Mouse (Mus musculus) hindbrain, embryonic 12.5 days (tissue): ENCODE measurements around the gene Tbcd. TPM values are rescaled to one million over a fixed set of nuclear protein-coding genes. Genes with fewer than 3 reads are reported as not detected.

ENCODE experiments used
- ATAC-seq: fragments of 200-750 bp; cut with Nextera tagmentation; 2 replicates; pipeline ENCODE4 v1.8.0; 2017; ENCODE audit warnings: moderate TSS enrichment; ENCODE audit not compliant: low FRiP score
- H3K27ac ChIP-seq: fragments of 300-500 bp; sonication (generic); 2 replicates; pipeline ENCODE4 v1.5.1; 2016; ENCODE audit warnings: mild to moderate bottlenecking
- H3K27me3 ChIP-seq: fragments of 300-500 bp; sonication (generic); 2 replicates; pipeline ENCODE4 v1.6.1; 2016; ENCODE audit warnings: mild to moderate bottlenecking
- H3K36me3 ChIP-seq: fragments of 300-500 bp; sonication (generic); 2 replicates; pipeline ENCODE4 v1.6.1; 2016; ENCODE audit warnings: mild to moderate bottlenecking
- H3K4me1 ChIP-seq: fragments of 300-500 bp; sonication (generic); 2 replicates; pipeline ENCODE4 v1.6.1; 2016
- H3K4me2 ChIP-seq: fragments of 300-500 bp; sonication (generic); replicated peaks from 2 replicates; pipeline ENCODE4 v1.6.1; 2016; ENCODE audit warnings: mild to moderate bottlenecking
- H3K4me3 ChIP-seq: fragments of 300-500 bp; sonication (generic); 2 replicates; pipeline ENCODE4 v1.5.1; 2016; ENCODE audit warnings: mild to moderate bottlenecking
- H3K9ac ChIP-seq: fragments of 300-500 bp; sonication (generic); 2 replicates; pipeline ENCODE4 v1.6.1; 2016; ENCODE audit warnings: mild to moderate bottlenecking, moderate library complexity
- H3K9me3 ChIP-seq: fragments of 300-500 bp; sonication (generic); replicated peaks from 2 replicates; pipeline ENCODE4 v1.6.1; 2016; ENCODE audit warnings: mild to moderate bottlenecking
- WGBS: fragments of 180-500 bp; shearing (Covaris S2); methylation state at CpG from one replicate; pipeline ENCODE4 v1.1.7; 2016; 5-methylcytosine and 5-hydroxymethylcytosine counted together
- polyA plus RNA-seq: library from polyadenylated mRNA; unstranded; fragments of >200 nt; fragmentation: Nextera tagmentation; extraction: Ambion mirVana; gene quantifications from 2 replicates; pipeline ENCODE4 v1.2.1, GENCODE M21; 2016

The Tbcd gene
- polyA plus RNA-seq, 1 experiment from 2014 or later, result 61.6 TPM

DNA sequence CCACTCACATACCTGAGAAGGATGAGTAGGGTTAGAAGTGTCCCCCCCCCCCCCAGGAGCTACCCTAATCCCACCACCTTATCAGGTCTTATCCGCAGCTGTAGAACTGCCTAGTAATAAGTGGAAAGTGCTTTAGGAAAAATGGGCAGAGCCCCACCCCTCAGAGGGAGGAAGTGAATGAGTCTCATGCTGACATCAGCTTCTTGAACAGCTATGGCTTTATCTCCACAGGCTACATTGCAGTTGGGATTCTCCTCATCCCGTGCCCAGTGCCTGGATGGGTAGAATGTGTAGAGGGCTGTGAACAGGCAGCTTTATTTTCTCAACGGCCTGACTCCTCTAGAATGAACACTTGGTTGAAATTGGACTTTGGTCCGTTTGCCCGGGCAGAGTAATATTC, 95.5 kb downstream of the Tbcd start:
- peaks cover 25% of the 10 kb centered on the region for H3K4me1 ChIP-seq
- H3K27ac ChIP-seq, result no peak overlapping the region
- H3K4me2 ChIP-seq, result no peak overlapping the region
- H3K27me3 ChIP-seq, result no peaks in the 10 kb centered on the region
- no peak for ATAC-seq
- no peak overlapping the region for H3K4me3 ChIP-seq
- H3K9ac ChIP-seq, result no peak overlapping the region
- 0 out of 2 replicates have a peak, but pooled peaks cover 8% of the 10 kb centered on the region for H3K36me3 ChIP-seq
- 92% methylated on average over 5 of the region's 5 CpGs for WGBS
- no peaks in the 10 kb centered on the region for H3K9me3 ChIP-seq

DNA sequence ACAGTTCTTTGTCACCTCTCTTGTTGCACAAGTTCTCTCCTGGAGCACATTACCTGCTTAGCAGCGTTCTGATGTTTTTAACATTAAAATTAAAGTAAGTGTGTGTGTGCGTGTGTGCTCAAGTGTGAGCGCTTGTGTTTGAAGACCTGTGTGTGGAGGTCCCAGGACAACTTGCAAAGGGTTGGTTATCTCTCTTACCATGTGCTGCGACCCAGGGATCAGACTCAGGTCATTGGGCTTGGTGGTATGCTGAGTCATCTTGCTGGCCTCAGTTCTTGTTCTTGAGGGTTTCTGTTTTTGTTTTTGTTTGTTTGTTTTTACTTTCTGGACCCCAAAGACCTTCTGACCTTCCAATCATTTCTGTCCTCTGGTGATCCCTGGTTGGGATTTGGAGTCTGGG, 96.2 kb downstream of the Tbcd start:
- 95% methylated on average over 4 of the region's 4 CpGs for WGBS
- peaks cover 26% of the 10 kb centered on the region for H3K4me1 ChIP-seq
- no peak overlapping the region; the same call in 1 of the 2 replicates for H3K27ac ChIP-seq

DNA sequence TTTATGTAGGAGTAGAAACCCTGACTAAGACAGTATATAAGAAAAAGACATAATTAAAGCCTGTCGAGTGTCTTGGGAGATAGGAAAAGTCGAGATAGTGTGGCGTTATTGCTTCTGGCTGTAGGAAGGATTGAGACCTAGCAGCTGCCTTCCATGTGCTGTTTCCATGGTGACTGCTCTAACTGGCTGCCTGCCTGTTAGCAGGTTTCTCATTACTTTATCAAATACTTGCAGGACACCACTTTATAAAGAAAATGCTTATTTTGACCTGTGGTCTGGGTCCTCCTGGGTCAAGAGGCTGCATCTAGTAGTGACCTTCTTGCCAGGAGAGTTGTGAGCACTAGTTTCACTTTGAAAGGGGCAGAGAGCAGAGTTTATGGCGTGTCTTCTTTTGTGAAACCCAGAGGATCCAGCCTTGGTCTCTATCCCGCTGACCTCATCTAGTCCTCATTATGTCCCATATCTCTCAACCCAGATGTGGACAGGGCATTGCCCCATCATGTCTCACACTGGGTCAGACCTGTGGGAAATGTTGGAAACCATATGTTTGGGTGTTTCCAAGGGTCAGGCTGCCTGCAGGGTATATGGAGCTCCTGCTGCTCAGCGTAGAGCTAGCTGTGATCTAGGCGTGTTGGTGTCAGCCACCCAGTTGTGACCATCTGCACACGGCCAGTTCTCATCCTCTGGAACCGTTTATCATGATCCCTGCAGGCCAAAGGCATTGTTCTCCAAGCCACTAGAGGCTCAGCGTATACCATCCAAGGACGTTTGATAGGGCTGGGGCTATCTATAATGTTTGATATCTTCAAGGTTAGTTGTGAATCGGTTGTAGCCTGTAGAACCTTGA, 97.5 kb downstream of the Tbcd start:
- whole genome bisulfite sequencing, result 56% methylated on average over 12 of the region's 12 CpGs
- Histone ChIP-seq H3K36me3 (no peaks in the 10 kb centered on the region), H3K9ac (no peak overlapping the region), H3K27ac (peak overlapping the region; percentile 12; the same call in 1 of the 2 replicates), H3K4me1 (peaks cover 26% of the 10 kb centered on the region), H3K27me3 (no peaks in the 10 kb centered on the region), H3K4me2 (no peak overlapping the region), H3K4me3 (no peak overlapping the region), H3K9me3 (no peaks in the 10 kb centered on the region)
- peak; percentile 29; the same call in 1 of the 2 replicates for ATAC-seq

More for the DNA sequence above, 96.2 kb downstream of the Tbcd start:
- no peak overlapping the region for H3K4me2 ChIP-seq
- ATAC-seq, result no peak
- no peak overlapping the region for H3K4me3 ChIP-seq
- H3K36me3 ChIP-seq, result 0 out of 2 replicates have a peak, but pooled peaks cover 8% of the 10 kb centered on the region
- no peaks in the 10 kb centered on the region for H3K9me3 ChIP-seq
- H3K27me3 ChIP-seq, result no peaks in the 10 kb centered on the region
- H3K9ac ChIP-seq, result no peak overlapping the region

DNA sequence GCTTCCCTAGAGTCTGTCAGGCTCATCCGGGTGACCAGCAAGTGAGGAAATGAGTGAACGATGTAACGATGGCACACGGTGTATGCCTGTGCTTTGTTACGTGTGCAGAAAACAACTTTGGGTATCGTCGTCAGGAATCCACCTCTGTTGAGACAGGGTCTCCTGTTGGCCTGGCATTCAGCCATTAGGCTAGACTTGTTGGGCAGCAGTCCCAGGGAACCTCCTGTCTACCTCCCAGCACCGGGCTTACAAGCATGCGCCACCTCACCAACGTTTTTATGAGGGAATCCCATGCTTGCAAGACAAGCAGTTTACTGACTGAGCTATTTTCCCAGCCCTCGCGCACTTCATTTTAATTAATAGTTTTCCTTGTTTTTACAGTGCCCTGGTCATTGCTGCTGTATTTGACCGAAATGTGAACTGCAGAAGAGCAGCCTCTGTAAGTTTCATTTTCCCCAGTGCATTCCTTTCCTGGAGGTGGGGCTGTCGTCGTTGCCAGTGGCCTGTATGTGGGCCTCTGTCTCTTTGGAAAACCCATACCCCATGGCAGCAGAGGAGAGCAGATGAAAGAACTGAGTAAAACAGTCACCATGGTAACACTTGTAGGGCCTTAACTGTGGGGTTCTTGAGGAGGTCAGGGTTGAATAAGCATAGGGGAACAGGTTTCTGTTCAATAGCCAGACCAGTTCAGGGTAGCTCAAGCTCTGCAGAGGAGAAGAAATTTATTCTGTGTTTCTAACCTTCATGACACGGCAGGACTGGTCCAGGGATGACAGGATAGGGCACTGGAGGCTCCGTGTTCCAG, 98.3 kb downstream of the Tbcd start:
- H3K36me3 ChIP-seq, result no peaks in the 10 kb centered on the region
- peak overlapping the region; percentile 12; the same call in 1 of the 2 replicates for H3K27ac ChIP-seq
- H3K9ac ChIP-seq, result no peak overlapping the region
- H3K27me3 ChIP-seq, result no peaks in the 10 kb centered on the region
- no peak overlapping the region for H3K4me3 ChIP-seq
- 58% methylated on average over 17 of the region's 17 CpGs for WGBS
- peaks cover 26% of the 10 kb centered on the region for H3K4me1 ChIP-seq
- H3K9me3 ChIP-seq, result no peaks in the 10 kb centered on the region
- 0 out of 2 replicates have a peak, but pooled peaks have one; percentile 52 for ATAC-seq
- H3K4me2 ChIP-seq, result no peak overlapping the region

DNA sequence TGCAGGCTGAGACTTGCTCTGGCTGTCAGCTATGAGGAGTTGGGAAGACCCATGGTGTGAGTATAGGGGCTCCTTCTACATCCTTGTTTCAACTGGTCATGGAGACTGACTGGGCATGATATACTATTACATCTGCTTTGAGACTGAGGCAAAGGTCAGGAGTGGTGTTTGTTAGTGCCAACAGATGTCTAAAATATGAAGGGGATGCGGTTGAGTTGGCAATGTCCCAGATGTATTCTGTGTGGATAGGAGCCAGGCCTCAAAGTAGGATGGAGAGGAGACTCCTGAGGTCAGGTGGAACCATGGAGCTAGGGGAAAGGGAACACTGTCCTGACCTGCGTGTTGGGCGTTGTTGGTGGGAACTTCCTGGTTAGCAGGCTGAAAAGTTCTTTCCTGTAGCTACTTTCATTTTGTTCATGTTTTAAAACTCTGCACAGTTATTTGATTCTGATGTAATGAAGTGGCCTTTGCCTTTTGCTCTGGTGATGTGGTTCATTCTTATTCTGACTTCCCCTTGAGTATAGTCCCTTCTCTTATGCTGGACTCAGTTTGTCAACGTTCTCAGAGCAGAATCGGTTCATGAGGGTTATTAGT, 99.6 kb downstream of the Tbcd start:
- H3K9ac ChIP-seq, result no peak overlapping the region
- no peak overlapping the region for H3K27ac ChIP-seq
- peaks cover 26% of the 10 kb centered on the region for H3K4me1 ChIP-seq
- H3K4me2 ChIP-seq, result no peak overlapping the region
- no peaks in the 10 kb centered on the region for H3K9me3 ChIP-seq
- WGBS, result 88% methylated on average over 5 of the region's 5 CpGs
- H3K27me3 ChIP-seq, result no peaks in the 10 kb centered on the region
- H3K4me3 ChIP-seq, result no peak overlapping the region
- H3K36me3 ChIP-seq, result no peaks in the 10 kb centered on the region
- no peak for ATAC-seq

DNA sequence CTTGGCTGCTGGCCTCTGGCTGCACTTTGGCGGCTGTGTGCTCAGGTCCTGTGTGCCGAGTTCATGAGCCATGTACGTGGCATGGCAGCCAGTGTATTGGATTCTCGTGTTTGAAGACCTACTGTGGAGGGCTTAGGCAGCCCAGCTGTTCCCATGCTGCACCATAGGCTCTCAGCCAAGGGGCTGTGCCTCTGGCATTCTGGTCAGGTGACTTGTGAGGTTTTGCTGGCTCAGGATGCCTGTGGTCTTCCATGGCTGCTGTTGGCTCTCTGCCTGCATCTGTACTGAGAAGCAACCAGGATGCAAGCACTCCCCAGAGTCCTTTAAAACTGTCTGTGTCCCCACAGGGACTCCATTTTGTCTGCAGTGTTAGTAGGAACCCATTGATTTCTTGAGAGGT, 100.4 kb downstream of the Tbcd start:
- no peak overlapping the region for H3K4me3 ChIP-seq
- no peaks in the 10 kb centered on the region for H3K9me3 ChIP-seq
- no peak overlapping the region for H3K4me2 ChIP-seq
- peaks cover 26% of the 10 kb centered on the region for H3K4me1 ChIP-seq
- 0 out of 2 replicates have a peak overlapping the region, but pooled peaks have one; percentile 17 for H3K27ac ChIP-seq
- H3K36me3 ChIP-seq, result no peaks in the 10 kb centered on the region
- 83% methylated on average over 4 of the region's 4 CpGs for WGBS
- H3K9ac ChIP-seq, result no peak overlapping the region
- ATAC-seq, result no peak
- no peaks in the 10 kb centered on the region for H3K27me3 ChIP-seq

DNA sequence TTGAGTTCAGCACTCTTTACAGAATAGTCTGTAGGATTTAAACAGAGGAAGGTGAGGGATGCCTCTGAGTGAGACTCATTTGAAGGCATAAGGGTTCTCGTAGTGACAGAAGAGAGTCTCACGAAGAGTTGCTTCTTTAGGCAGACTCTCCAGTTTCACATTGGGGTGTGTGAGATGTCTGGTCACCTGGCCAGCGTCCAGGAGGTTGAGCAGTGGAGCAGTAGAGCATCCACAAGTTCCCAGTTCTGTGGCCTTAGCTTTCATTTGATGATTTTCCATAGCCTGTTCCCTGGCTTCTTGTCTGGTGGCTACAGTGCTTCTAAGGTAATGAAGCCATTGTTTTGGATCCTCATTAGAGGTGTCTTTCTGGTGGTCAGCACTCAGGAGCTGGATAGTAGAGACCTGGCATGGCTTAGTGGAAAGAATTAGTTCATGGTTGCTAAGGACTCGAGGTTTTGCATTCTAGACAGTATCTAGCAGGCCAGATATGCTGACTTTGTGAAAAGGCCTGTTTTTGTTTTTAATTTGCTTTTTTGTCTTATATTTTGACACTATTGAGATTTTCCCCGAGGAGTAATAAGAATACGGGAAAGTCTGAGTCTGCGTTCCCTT, 101.2 kb downstream of the Tbcd start:
- WGBS, result 90% methylated on average over 7 of the region's 7 CpGs
- H3K27me3 ChIP-seq, result no peaks in the 10 kb centered on the region
- ATAC-seq, result no peak

DNA sequence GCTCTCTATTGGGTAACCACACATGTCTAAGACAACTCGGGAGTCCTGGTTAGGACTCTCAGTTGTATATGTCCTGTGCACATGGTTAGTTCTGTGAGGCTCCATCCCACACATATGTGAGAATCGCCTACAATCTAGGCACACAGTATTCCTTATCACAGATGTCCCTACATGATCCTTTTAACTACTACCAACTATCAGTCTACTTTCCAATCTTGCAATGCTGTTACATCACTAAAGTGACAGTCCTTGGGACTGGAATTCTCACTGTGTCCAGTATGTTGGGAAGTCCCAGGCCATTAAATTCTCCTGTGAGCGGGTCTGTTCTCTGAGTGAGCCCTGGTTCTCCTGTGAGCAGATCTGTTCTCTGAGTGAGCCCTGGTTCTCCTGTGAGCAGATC, 101.7 kb downstream of the Tbcd start:
- peaks cover 26% of the 10 kb centered on the region for H3K4me1 ChIP-seq
- H3K9ac ChIP-seq, result no peak overlapping the region
- no peaks in the 10 kb centered on the region for H3K9me3 ChIP-seq
- 97% methylated on average over 3 of the region's 3 CpGs for WGBS
- no peak for ATAC-seq
- no peaks in the 10 kb centered on the region for H3K27me3 ChIP-seq
- H3K27ac ChIP-seq, result no peak overlapping the region
- no peak overlapping the region for H3K4me2 ChIP-seq
- H3K36me3 ChIP-seq, result peaks cover 8% of the 10 kb centered on the region
- no peak overlapping the region for H3K4me3 ChIP-seq

More for the DNA sequence above, 101.2 kb downstream of the Tbcd start:
- Histone ChIP-seq H3K36me3 (peaks cover 7% of the 10 kb centered on the region), H3K27ac (no peak overlapping the region), H3K4me1 (peaks cover 26% of the 10 kb centered on the region), H3K4me3 (no peak overlapping the region), H3K9ac (no peak overlapping the region), H3K4me2 (no peak overlapping the region), H3K9me3 (no peaks in the 10 kb centered on the region)

DNA sequence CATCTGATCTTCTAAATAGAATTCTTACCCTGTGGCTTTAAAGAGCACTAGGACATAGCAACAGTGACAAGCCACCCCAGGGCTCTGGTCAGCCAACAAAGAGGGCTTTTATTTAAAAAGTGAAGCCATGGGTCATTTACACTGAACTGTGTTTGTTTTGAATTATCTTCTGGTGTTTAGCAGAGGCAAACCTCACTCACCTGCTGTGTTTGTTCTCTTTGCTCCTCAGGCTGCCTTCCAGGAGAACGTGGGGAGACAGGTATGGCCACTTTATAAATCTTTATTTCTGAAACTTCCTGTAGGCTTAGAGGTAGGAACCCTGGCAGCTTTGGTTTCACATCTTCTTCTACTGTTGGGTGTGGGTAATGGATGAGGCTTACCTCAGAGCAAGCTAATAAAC, 105.0 kb downstream of the Tbcd start:
- WGBS, result 69% methylated on average over 1 of the region's 1 CpGs
- no peak for ATAC-seq
- Histone ChIP-seq H3K36me3 (peaks cover 8% of the 10 kb centered on the region), H3K4me2 (no peak overlapping the region), H3K27me3 (no peaks in the 10 kb centered on the region), H3K9me3 (no peaks in the 10 kb centered on the region), H3K4me1 (peaks cover 5% of the 10 kb centered on the region), H3K27ac (no peak overlapping the region), H3K4me3 (no peak overlapping the region), H3K9ac (no peak overlapping the region)

DNA sequence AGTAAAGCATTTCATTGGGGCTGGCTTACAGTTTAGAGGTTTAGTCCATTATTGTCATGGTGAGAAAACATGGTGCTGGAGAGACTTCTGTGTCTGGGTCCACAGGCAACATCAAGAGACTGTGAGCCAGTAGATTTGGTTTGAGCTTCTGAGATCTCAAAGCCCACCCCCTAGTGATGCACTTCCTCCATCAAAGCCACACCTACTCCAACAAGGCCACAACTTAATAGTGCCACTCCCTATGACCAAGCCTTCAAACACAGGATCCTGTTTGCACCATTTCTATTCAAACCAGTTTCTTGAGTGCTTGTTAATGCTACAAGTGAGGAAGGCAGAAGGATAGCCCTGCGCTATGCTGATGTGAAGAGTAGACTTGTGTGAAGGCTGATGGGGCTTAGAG, 106.2 kb downstream of the Tbcd start:
- H3K4me2 ChIP-seq, result no peak overlapping the region
- no peaks in the 10 kb centered on the region for H3K4me1 ChIP-seq
- no peak overlapping the region for H3K9ac ChIP-seq
- no peak for ATAC-seq
- H3K27ac ChIP-seq, result no peak overlapping the region
- no peak overlapping the region for H3K4me3 ChIP-seq
- WGBS, result 100% methylated on average over 1 of the region's 1 CpGs
- no peaks in the 10 kb centered on the region for H3K27me3 ChIP-seq
- peaks cover 8% of the 10 kb centered on the region for H3K36me3 ChIP-seq
- H3K9me3 ChIP-seq, result no peaks in the 10 kb centered on the region

DNA sequence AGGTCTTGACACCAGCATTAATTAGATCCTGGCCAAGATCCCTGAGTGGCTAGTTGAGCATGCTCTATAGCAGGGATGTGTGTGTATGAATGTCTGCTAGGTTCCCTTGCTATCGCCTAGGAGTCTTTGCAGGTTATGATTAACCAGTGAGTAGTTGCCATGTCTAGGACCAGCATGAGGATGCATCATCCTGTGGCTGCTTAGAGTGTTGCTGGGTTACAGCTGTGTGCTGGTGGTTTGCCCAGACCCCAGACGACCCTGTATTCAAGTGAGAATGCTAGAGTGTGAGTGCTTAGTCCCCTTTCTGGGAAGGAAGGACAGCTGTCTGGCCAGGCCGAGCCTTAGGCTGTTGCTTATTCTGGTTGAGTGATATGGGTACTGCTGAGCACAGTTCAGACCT, 106.8 kb downstream of the Tbcd start:
- H3K36me3 ChIP-seq, result peaks cover 8% of the 10 kb centered on the region
- no peak for ATAC-seq
- H3K27me3 ChIP-seq, result no peaks in the 10 kb centered on the region
- no peaks in the 10 kb centered on the region for H3K4me1 ChIP-seq
- H3K4me3 ChIP-seq, result no peak overlapping the region
- no peak overlapping the region for H3K27ac ChIP-seq
- no peak overlapping the region for H3K4me2 ChIP-seq
- no peak overlapping the region for H3K9ac ChIP-seq
- 86% methylated on average over 3 of the region's 3 CpGs for WGBS
- H3K9me3 ChIP-seq, result no peaks in the 10 kb centered on the region
